Mouse (Mus musculus) embryonic facial prominence, embryonic 15.5 days (tissue): ENCODE results near the gene Zbtb4. TPM values are rescaled to one million over a fixed set of nuclear protein-coding genes. Genes with fewer than 3 reads are reported as not detected.

Experiments
- ATAC-seq: fragments of 200-750 bp; cut with Nextera tagmentation; 2 replicates; pipeline ENCODE4 v1.8.0; 2017; ENCODE audit warnings: low read depth, moderate TSS enrichment; ENCODE audit not compliant: insufficient number of reproducible peaks, low FRiP score, low TSS enrichment
- H3K27ac ChIP-seq: fragments of 300-500 bp; sonication (generic); replicated peaks from 2 replicates; pipeline ENCODE4 v1.5.1; 2015; ENCODE audit warnings: mild to moderate bottlenecking, inconsistent platforms
- H3K27me3 ChIP-seq: fragments of 300-500 bp; sonication (generic); 2 replicates; pipeline ENCODE4 v1.6.1; 2015; ENCODE audit warnings: inconsistent platforms
- H3K36me3 ChIP-seq: fragments of 300-500 bp; sonication (generic); 2 replicates; pipeline ENCODE4 v1.6.1; 2015; ENCODE audit warnings: mild to moderate bottlenecking, inconsistent platforms
- H3K4me1 ChIP-seq: fragments of 300-500 bp; sonication (generic); 2 replicates; pipeline ENCODE4 v1.6.1; 2015; ENCODE audit warnings: inconsistent platforms
- H3K4me2 ChIP-seq: fragments of 300-500 bp; sonication (generic); replicated peaks from 2 replicates; pipeline ENCODE4 v1.6.1; 2015; ENCODE audit warnings: mild to moderate bottlenecking, inconsistent platforms
- H3K4me3 ChIP-seq: fragments of 300-500 bp; sonication (generic); replicated peaks from 2 replicates; pipeline ENCODE4 v1.5.1; 2015; ENCODE audit warnings: mild to moderate bottlenecking, inconsistent platforms
- H3K9ac ChIP-seq: fragments of 300-500 bp; sonication (generic); 2 replicates; pipeline ENCODE4 v1.6.1; 2015; ENCODE audit warnings: inconsistent platforms
- H3K9me3 ChIP-seq: fragments of 300-500 bp; sonication (generic); replicated peaks from 2 replicates; pipeline ENCODE4 v1.6.1; 2016; ENCODE audit warnings: inconsistent platforms
- WGBS: fragments of 180-500 bp; shearing (Covaris S2); methylation state at CpG from one replicate; pipeline ENCODE4 v1.1.7; 2015; 5-methylcytosine and 5-hydroxymethylcytosine counted together
- polyA plus RNA-seq: library from polyadenylated mRNA; unstranded; fragments of >200 nt; fragmentation: Nextera tagmentation; extraction: Ambion mirVana; gene quantifications from 2 replicates; pipeline ENCODE4 v1.2.1, GENCODE M21; 2015

The Zbtb4 gene
- polyA plus RNA-seq, 1 experiment from 2014 or later, result 6.1 TPM

- no peak overlapping the region for H3K27ac ChIP-seq
- ATAC-seq, result no peak
Observed at GRCm38 (mm10) chr11:69816520-69816919, 50.8 kb downstream of the Zbtb4 start.

GRCm38 (mm10) chr11:69818365-69818764, 52.7 kb downstream of the Zbtb4 start, which contains the start of gene Spem2:
Gene Spem2 (minus strand): TSS chr11:69818465.
- H3K9me3 ChIP-seq, result no peaks in the 10 kb centered on the region
- no peaks in the 10 kb centered on the region for H3K36me3 ChIP-seq
- no peak within 1 kb of the TSS for H3K9ac ChIP-seq
- H3K4me3 ChIP-seq, result no peak within 1 kb of the TSS
- H3K4me1 ChIP-seq, result no peaks in the 10 kb centered on the region
- no peaks in the 10 kb centered on the region for H3K27me3 ChIP-seq
- WGBS, result 89% methylated on average over 2 of the region's 2 CpGs
- no peak within 1 kb of the TSS for H3K27ac ChIP-seq
- ATAC-seq, result no peak
- H3K4me2 ChIP-seq, result no peak within 1 kb of the TSS

More at GRCm38 (mm10) chr11:69816520-69816919, 50.8 kb downstream of the Zbtb4 start:
- Histone ChIP-seq H3K36me3 (no peaks in the 10 kb centered on the region), H3K27me3 (no peaks in the 10 kb centered on the region), H3K4me2 (no peak overlapping the region), H3K4me3 (no peak overlapping the region), H3K9ac (no peak overlapping the region), H3K9me3 (no peaks in the 10 kb centered on the region), H3K4me1 (no peaks in the 10 kb centered on the region)
- 87% methylated on average over 12 of the region's 12 CpGs for WGBS

GRCm38 (mm10) chr11:69818871-69819270, 53.2 kb downstream of the Zbtb4 start:
- H3K27me3 ChIP-seq, result no peaks in the 10 kb centered on the region
- 91% methylated on average over 8 of the region's 8 CpGs for WGBS
- no peaks in the 10 kb centered on the region for H3K4me1 ChIP-seq
- H3K9ac ChIP-seq, result no peak overlapping the region
- no peaks in the 10 kb centered on the region for H3K36me3 ChIP-seq
- no peaks in the 10 kb centered on the region for H3K9me3 ChIP-seq
- H3K4me3 ChIP-seq, result no peak overlapping the region
- no peak overlapping the region for H3K27ac ChIP-seq
- no peak overlapping the region for H3K4me2 ChIP-seq
- ATAC-seq, result no peak

GRCm38 (mm10) chr11:69822080-69822479, 56.4 kb downstream of the Zbtb4 start, which contains the start of gene Spem1:
Gene Spem1 (minus strand): TSS chr11:69822180.
- WGBS, result 83% methylated on average over 3 of the region's 3 CpGs
- no peaks in the 10 kb centered on the region for H3K4me1 ChIP-seq
- H3K9me3 ChIP-seq, result no peaks in the 10 kb centered on the region
- H3K36me3 ChIP-seq, result peaks cover 29% of the 10 kb centered on the region
- H3K4me3 ChIP-seq, result no peak within 1 kb of the TSS
- H3K4me2 ChIP-seq, result no peak within 1 kb of the TSS
- no peak for ATAC-seq
- H3K9ac ChIP-seq, result no peak within 1 kb of the TSS
- no peaks in the 10 kb centered on the region for H3K27me3 ChIP-seq
- H3K27ac ChIP-seq, result no peak within 1 kb of the TSS

- Histone ChIP-seq H3K36me3 (peaks cover 42% of the 10 kb centered on the region), H3K9me3 (no peaks in the 10 kb centered on the region), H3K9ac (no peak overlapping the region), H3K4me1 (no peaks in the 10 kb centered on the region), H3K4me3 (no peak overlapping the region), H3K4me2 (no peak overlapping the region), H3K27ac (no peak overlapping the region), H3K27me3 (no peaks in the 10 kb centered on the region)
- no peak for ATAC-seq
- WGBS, result 80% methylated on average over 2 of the region's 2 CpGs
Observed at GRCm38 (mm10) chr11:69823456-69823855, 57.7 kb downstream of the Zbtb4 start.

- Histone ChIP-seq H3K36me3 (peaks cover 58% of the 10 kb centered on the region), H3K4me3 (no peak overlapping the region), H3K9ac (no peak overlapping the region), H3K27me3 (no peaks in the 10 kb centered on the region), H3K27ac (no peak overlapping the region), H3K4me1 (peaks cover 6% of the 10 kb centered on the region), H3K9me3 (no peaks in the 10 kb centered on the region), H3K4me2 (no peak overlapping the region)
- no peak for ATAC-seq
- WGBS, result 73% methylated on average over 5 of the region's 5 CpGs
Observed at GRCm38 (mm10) chr11:69828832-69829231, 63.1 kb downstream of the Zbtb4 start.

- 58% methylated on average over 8 of the region's 8 CpGs for WGBS
- Histone ChIP-seq H3K9me3 (no peaks in the 10 kb centered on the region), H3K4me3 (peak overlapping the region; percentile 72), H3K4me1 (peaks cover 39% of the 10 kb centered on the region), H3K4me2 (peak overlapping the region; percentile 84), H3K27ac (0 out of 2 replicates have a peak overlapping the region, but pooled peaks have one; percentile 34), H3K27me3 (no peaks in the 10 kb centered on the region), H3K9ac (peak overlapping the region; percentile 35), H3K36me3 (peaks cover 16% of the 10 kb centered on the region)
- no peak for ATAC-seq
Observed at GRCm38 (mm10) chr11:69833554-69833953, 67.8 kb downstream of the Zbtb4 start.

Other genes with a start within 250 kb of the Zbtb4 start
- 4.9 and 8.3 TPM in 2 replicates for gene Dnah2, start 216.8 kb upstream of the Zbtb4 start, polyA plus RNA-seq
- gene Efnb3, start 205.7 kb upstream of the Zbtb4 start, polyA plus RNA-seq, result 29.0 and 31.5 TPM in 2 replicates
- gene Wrap53, start 185.7 kb upstream of the Zbtb4 start, polyA plus RNA-seq, result 25.0 and 26.5 TPM in 2 replicates
- 134 and 141 TPM in 2 replicates for gene Trp53, start 185.6 kb upstream of the Zbtb4 start, polyA plus RNA-seq
- gene Atp1b2, start 160.0 kb upstream of the Zbtb4 start, polyA plus RNA-seq, result 12.4 and 13.4 TPM in 2 replicates
- gene Shbg, start 148.0 kb upstream of the Zbtb4 start, polyA plus RNA-seq, result not detected in 2 replicates
- 19.8 and 22.5 TPM in 2 replicates for gene Sat2, start 143.9 kb upstream of the Zbtb4 start, polyA plus RNA-seq
- gene Fxr2, start 132.9 kb upstream of the Zbtb4 start, polyA plus RNA-seq, result 33.4 and 34.2 TPM in 2 replicates
- gene Sox15, start 110.6 kb upstream of the Zbtb4 start, polyA plus RNA-seq, result 5.2 TPM in 2 replicates
- 66.5 and 67.3 TPM in 2 replicates for gene Mpdu1, start 103.3 kb upstream of the Zbtb4 start, polyA plus RNA-seq
- gene Cd68, start 99.8 kb upstream of the Zbtb4 start, polyA plus RNA-seq, result 26.3 and 28.3 TPM in 2 replicates
- gene Eif4a1, start 93.5 kb upstream of the Zbtb4 start, polyA plus RNA-seq, result 447 and 512 TPM in 2 replicates
- gene Senp3, start 83.8 kb upstream of the Zbtb4 start, polyA plus RNA-seq, result 83.7 and 90.5 TPM in 2 replicates
- 1.0 and 1.1 TPM in 2 replicates for gene Tnfsf13, start 80.1 kb upstream of the Zbtb4 start, polyA plus RNA-seq
- gene Tnfsf12, start 70.1 kb upstream of the Zbtb4 start, polyA plus RNA-seq, result 11.9 and 13.3 TPM in 2 replicates
- gene Tnfsfm13, start 69.8 kb upstream of the Zbtb4 start, polyA plus RNA-seq, result 4.0 and 6.0 TPM in 2 replicates
- gene Polr2a, start 7.3 kb upstream of the Zbtb4 start, polyA plus RNA-seq, result 24.3 and 28.2 TPM in 2 replicates
- gene Slc35g3, start 3.9 kb upstream of the Zbtb4 start, polyA plus RNA-seq, result 0.15 and 0.18 TPM in 2 replicates
- gene Chrnb1, start 30.0 kb downstream of the Zbtb4 start, polyA plus RNA-seq, result 29.3 and 38.6 TPM in 2 replicates
- gene Fgf11, start 35.9 kb downstream of the Zbtb4 start, polyA plus RNA-seq, result 4.1 and 4.4 TPM in 2 replicates
- 7.5 and 10.0 TPM in 2 replicates for gene Tmem102, start 39.7 kb downstream of the Zbtb4 start, polyA plus RNA-seq
- gene Gm39566, start 49.4 kb downstream of the Zbtb4 start, polyA plus RNA-seq, result not detected in 2 replicates
- gene Spem2, start 52.6 kb downstream of the Zbtb4 start, polyA plus RNA-seq, result not detected in 2 replicates
- 0.16 and 0.38 TPM in 2 replicates for gene Spem1, start 56.3 kb downstream of the Zbtb4 start, polyA plus RNA-seq
- gene Nlgn2, start 71.9 kb downstream of the Zbtb4 start, polyA plus RNA-seq, result 10.6 and 11.6 TPM in 2 replicates
- gene Tmem256, start 72.6 kb downstream of the Zbtb4 start, polyA plus RNA-seq, result 388 and 399 TPM in 2 replicates
- 126 and 148 TPM in 2 replicates for gene Plscr3, start 80.5 kb downstream of the Zbtb4 start, polyA plus RNA-seq
- 6.9 TPM in 2 replicates for gene Tnk1, start 92.8 kb downstream of the Zbtb4 start, polyA plus RNA-seq
- 0.35 and 0.47 TPM in 2 replicates for gene Tmem95, start 112.1 kb downstream of the Zbtb4 start, polyA plus RNA-seq
- gene Kctd11, start 115.5 kb downstream of the Zbtb4 start, polyA plus RNA-seq, result 13.8 and 18.1 TPM in 2 replicates
- 1.8 and 2.3 TPM in 2 replicates for gene Acap1, start 129.6 kb downstream of the Zbtb4 start, polyA plus RNA-seq
- gene 2810408A11Rik, start 135.1 kb downstream of the Zbtb4 start, polyA plus RNA-seq, result 8.7 and 9.4 TPM in 2 replicates
- gene Neurl4, start 135.2 kb downstream of the Zbtb4 start, polyA plus RNA-seq, result 7.8 and 8.5 TPM in 2 replicates
- gene Gps2, start 148.0 kb downstream of the Zbtb4 start, polyA plus RNA-seq, result 84.5 and 85.1 TPM in 2 replicates
- 1,531 and 1,570 TPM in 2 replicates for gene Eif5a, start 156.0 kb downstream of the Zbtb4 start, polyA plus RNA-seq
- gene Ybx2, start 169.9 kb downstream of the Zbtb4 start, polyA plus RNA-seq, result 2.7 and 6.2 TPM in 2 replicates
- gene Slc2a4, start 182.3 kb downstream of the Zbtb4 start, polyA plus RNA-seq, result 21.1 and 21.7 TPM in 2 replicates
- gene Cldn7, start 198.9 kb downstream of the Zbtb4 start, polyA plus RNA-seq, result 37.5 and 57.4 TPM in 2 replicates
- 31.6 and 34.9 TPM in 2 replicates for gene Ctdnep1, start 215.2 kb downstream of the Zbtb4 start, polyA plus RNA-seq
- gene Elp5, start 216.6 kb downstream of the Zbtb4 start, polyA plus RNA-seq, result 112 and 113 TPM in 2 replicates
- 543 and 559 TPM in 2 replicates for gene Gabarap, start 225.2 kb downstream of the Zbtb4 start, polyA plus RNA-seq
- gene Phf23, start 229.9 kb downstream of the Zbtb4 start, polyA plus RNA-seq, result 77.8 and 83.0 TPM in 2 replicates
- gene Dvl2, start 234.7 kb downstream of the Zbtb4 start, polyA plus RNA-seq, result 47.3 and 52.3 TPM in 2 replicates
- gene Acadvl, start 249.5 kb downstream of the Zbtb4 start, polyA plus RNA-seq, result 95.6 and 97.7 TPM in 2 replicates